Mouse (Mus musculus): ENCODE measurements at regions not wholly inside any gene's neighbourhood (a gene's known extent, or its start where the extent isn't known, plus 50 kb on each side); places are given as distances from the start of the nearest gene placed in this dataset.
"Not testable (repeated sequence)": the region's sequence is repeated elsewhere in the genome, so short reads cannot be mapped to it uniquely, and the experiment has no call there.

DNA sequence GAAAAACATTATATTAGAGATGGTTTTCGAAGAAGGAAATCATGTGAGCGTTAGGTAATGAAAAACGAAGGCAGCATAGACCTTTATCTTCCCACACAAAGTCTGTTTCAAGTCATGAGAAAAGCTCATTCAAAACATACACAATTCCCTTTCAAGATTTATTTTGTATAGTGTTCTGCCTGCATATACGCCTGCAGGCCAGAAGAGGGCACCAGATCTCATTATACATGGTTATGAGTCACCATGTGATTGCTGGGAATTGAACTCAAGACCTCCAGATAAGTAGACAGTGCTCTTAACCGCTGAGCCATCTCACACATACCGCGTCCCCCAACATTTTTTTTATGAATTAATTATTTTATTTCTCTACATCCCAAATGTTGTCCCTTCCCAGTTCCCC, 578.3 kb upstream of the Ccdc54 start:
- DNase-seq (ENCODE audit: low spot score in 2 of 2): no peak

DNA sequence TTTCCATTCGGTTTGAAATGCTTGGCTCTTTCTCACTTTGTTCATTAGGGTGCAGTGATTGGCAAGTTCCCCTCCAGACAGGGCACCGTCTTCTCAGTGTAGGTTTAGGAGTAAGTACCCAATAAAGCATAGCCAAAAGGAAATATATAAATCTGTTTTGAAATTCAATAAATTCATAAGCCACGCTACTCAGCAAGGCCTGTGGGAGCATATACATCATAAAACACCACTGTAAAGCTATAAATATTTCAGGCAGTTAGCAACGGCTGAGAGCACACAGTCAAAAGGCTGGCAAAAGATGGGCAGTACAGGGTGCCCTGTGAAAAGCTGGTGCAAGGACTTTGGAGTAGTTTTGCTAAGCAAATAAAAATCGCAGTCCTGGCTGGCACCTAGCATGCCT, 569.8 kb upstream of the Ccdc54 start:
- DNase-seq (ENCODE audit: low spot score in 2 of 2): no peak

GRCm38 (mm10) chr16:51138575-51138974, 547.6 kb upstream of the Ccdc54 start:
- DNase-seq (ENCODE audit: low spot score in 2 of 2): no peak

DNA sequence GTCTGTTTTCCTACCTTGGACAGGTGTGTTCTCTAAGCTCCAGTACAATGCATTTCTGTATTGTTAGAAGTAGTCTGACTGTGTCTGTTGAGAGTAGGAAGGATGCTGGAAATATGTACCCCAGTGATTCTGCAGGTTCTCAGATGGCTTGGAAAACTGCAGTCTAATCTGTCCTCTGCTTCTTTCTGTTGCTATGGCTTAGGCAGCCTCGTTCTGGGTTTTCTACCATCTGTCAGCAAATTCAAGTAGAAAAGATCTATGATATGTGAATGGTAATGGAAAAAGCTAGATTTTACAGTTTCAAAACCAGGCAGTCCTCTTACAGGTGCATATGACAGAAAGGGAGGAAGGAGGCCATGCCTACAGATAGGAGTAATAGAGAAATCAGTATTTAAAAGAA, 528.9 kb upstream of the Ccdc54 start:
- no peak for DNase-seq (ENCODE audit: low spot score in 2 of 2)

- DNase-seq (ENCODE audit: low spot score in 2 of 2): no peak
Measured at GRCm38 (mm10) chr16:51118365-51118764, 527.4 kb upstream of the Ccdc54 start.

GRCm38 (mm10) chr16:51117836-51118235, 526.9 kb upstream of the Ccdc54 start:
- no peak for DNase-seq (ENCODE audit: low spot score in 2 of 2)

DNA sequence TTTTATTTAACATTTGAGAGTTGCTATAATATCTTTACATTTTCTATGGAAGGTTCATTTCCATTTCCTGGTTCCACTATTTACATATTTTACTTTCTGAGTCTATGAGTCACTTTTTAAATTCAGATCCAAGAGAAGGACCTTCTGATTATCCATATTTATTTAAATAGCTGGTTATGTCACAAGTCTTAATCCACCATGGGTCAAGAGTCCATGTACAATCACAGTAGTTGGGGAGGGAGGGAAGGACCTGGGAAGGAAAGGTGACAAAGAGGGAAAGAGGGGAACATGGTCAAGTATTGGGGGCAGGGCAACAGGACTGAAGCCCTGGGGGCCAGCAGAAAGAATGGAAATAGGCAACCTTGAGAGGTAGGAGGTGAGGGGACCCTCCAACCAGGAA, 518.9 kb upstream of the Ccdc54 start:
- no peak for DNase-seq (ENCODE audit: low spot score in 2 of 2)

GRCm38 (mm10) chr16:51107421-51107820, 516.5 kb upstream of the Ccdc54 start:
- DNase-seq (ENCODE audit: low spot score in 2 of 2): no peak

DNA sequence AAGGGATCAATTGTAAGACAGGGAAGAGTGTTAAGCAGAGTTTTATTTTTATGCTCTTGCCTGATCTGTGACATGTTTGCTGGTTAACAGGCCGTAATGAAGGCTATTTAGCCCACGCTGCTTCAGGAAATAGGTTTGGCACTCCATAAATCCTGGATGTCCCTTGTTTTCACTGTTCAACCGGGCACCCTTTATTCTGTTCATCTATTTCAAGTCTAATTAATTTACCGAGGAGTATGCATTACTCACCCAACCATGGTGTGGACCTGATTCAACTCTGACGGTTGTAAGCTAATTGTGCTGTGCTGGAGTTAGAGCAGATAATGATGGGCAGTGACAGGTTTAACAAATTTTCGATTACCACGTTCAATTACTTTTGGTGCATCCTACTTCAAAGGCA, 495.6 kb upstream of the Ccdc54 start:
- DNase-seq (ENCODE audit: low spot score in 2 of 2): no peak

DNA sequence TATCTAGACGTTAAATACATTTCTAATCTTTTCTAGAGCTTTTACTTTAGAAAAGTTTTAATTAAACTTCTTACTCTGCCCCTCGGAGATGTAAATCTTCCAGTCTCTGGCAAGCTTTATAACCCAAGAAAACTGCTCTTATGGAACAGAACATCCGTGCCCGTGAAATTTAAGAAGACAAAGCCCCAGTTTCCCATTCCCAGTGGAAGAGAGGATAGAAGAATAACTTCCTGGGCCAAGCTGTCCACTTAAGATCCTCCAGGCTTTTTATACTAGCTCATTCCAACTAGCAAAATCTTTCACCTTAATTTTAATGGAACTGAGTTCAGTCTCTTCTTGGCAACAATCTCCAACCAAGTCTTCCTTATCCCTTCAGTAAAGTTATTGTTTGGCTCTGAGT, 489.2 kb upstream of the Ccdc54 start:
- no peak for DNase-seq (ENCODE audit: low spot score in 2 of 2)

DNA sequence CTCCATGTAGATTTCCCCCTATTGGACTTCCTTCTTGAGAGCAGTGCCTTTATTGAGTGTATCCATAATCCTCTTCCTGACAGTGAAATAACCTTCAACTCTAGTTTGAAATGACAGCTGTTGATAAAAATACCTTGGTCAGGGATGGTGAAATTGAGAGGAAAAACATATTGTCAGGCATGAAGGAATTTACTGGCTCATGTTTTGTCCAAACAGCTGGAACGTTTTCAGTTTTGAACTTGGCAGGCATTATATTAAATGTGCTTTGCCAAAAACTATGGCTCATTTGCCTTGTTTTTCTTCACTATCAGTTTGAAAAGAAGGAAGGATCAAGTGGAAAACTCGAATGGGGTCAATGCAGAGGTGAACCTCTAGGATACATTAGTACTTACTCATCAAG, 457.7 kb upstream of the Ccdc54 start:
- no peak for DNase-seq (ENCODE audit: low spot score in 2 of 2)

DNA sequence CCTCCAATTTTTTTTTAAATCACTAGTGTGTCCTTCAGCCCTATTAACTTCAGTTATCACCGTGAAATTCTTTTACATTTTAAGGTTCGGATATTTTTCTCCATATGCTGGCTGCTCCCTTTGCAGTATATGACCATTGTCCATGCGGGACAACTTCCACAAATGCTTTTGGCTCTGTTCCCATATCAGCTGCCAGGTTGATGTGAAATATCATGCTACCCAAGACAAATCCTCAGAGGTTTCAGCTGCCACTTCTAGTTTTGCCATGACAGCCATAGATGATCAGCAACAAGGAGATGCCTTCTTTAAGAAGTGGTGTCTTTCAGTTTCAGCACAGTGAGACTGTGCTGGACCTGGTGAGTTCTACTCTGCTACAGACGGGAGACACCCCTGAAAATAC, 457.2 kb upstream of the Ccdc54 start:
- no peak for DNase-seq (ENCODE audit: low spot score in 2 of 2)

- DNase-seq (ENCODE audit: low spot score in 2 of 2): no peak
Measured at GRCm38 (mm10) chr16:51041311-51041710, 450.4 kb upstream of the Ccdc54 start.

GRCm38 (mm10) chr16:51002876-51003275, 411.9 kb upstream of the Ccdc54 start:
- DNase-seq (ENCODE audit: low spot score in 2 of 2): no peak

- DNase-seq (ENCODE audit: low spot score in 2 of 2): no peak
Measured at GRCm38 (mm10) chr16:50964395-50964794, 373.4 kb upstream of the Ccdc54 start.

- no peak for DNase-seq (ENCODE audit: low spot score in 2 of 2)
Measured at GRCm38 (mm10) chr16:50944091-50944490, 353.1 kb upstream of the Ccdc54 start.

GRCm38 (mm10) chr16:50943581-50943980, 352.6 kb upstream of the Ccdc54 start:
- not testable (repeated sequence) for DNase-seq (ENCODE audit: low spot score in 2 of 2)

GRCm38 (mm10) chr16:50942291-50942690, 351.3 kb upstream of the Ccdc54 start:
- no peak for DNase-seq (ENCODE audit: low spot score in 2 of 2)

DNA sequence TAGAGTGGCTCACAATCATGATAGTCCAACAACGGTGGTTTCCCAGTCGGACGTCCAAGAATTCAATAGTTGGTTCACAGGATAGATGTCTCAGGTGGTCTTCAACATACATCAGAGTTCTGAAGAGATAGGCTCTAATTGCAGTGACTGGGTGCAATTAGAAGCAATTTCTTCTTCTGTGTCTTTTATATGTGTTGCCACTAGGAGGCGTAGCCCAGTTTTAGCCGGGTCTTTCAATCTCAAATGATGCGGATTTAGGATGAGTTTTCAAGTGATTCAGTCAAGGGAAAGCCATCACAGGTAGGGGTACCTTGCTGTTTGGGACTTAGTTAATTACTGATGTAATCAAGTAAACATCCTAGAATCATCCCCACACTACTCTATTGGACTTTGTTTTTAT, 348.4 kb upstream of the Ccdc54 start:
- no peak for DNase-seq (ENCODE audit: low spot score in 2 of 2)

- no peak for DNase-seq (ENCODE audit: low spot score in 2 of 2)
Measured at GRCm38 (mm10) chr16:50907732-50908131, 316.8 kb upstream of the Ccdc54 start.

- DNase-seq (ENCODE audit: low spot score in 2 of 2): no peak
Measured at GRCm38 (mm10) chr16:50899151-50899550, 308.2 kb upstream of the Ccdc54 start.

- no peak for DNase-seq (ENCODE audit: low spot score in 2 of 2)
Measured at GRCm38 (mm10) chr16:50877926-50878325, 287.0 kb upstream of the Ccdc54 start.

DNA sequence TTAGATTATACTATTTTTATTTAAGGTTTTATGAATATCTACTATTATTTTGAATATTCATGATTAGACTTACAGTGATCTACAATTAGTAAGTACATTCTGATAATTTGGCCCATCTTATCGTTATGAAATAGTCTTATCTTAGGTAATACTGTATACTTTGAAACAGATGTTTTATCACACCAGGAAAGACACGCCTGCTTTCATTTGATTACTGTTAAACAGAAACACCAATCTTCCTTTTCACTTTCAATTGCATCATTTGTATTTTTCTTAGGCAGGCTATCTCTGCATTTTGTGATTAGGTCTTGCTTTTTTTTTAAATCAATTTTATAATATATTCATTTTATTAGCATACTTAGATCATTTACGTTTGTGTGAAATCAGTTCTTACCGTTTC, 280.4 kb upstream of the Ccdc54 start:
- no peak for DNase-seq (ENCODE audit: low spot score in 2 of 2)

DNA sequence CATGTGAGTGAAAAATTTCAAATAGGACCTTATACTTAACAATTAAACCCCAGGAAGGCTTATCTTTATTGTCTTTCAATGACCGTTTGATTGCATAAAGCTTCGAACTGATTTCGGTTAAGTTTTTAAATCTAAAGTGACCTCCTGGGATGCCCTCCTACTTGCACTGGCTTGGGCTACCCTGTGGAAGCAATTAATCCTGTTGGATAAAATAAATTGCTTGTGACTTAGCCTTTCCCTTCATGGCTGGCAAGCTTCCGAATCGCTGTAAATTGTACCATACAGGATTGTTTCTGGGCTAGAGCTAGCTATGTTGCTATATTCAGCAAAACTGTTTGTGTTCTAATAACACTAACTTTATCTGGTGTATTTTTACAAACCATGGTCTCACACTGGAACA, 272.6 kb upstream of the Ccdc54 start:
- no peak for DNase-seq (ENCODE audit: low spot score in 2 of 2)

- no peak for DNase-seq (ENCODE audit: low spot score in 2 of 2)
Measured at GRCm38 (mm10) chr16:50859513-50859912, 268.6 kb upstream of the Ccdc54 start.

Data from spleen, postnatal 10 days (tissue).